Mouse (Mus musculus) CD4-positive, CD25-positive, alpha-beta regulatory T cell, adult 4 months (primary cell): ENCODE measurements around the gene Ubxn6. TPM values are rescaled to one million over a fixed set of nuclear protein-coding genes. Genes with fewer than 3 reads are reported as not detected.

Experiments used
- ATAC-seq: one replicate; pipeline ENCODE4 v1.8.0; 2017
- polyA plus RNA-seq, 2 experiments: library from polyadenylated mRNA; unstranded; fragments of 100-300 nt; shearing (Covaris generic); gene quantifications; one replicate each; pipeline ENCODE4 v1.2.1; 2017

Gene Ubxn6
- polyA plus RNA-seq, 2 experiments from 2014 or later: 35.0 to 41.5 TPM

GRCm38 (mm10) chr17:56054938-56055337 is 19.9 kb downstream of the Ubxn6 start:
- ATAC-seq: no peak

- no peak for ATAC-seq
Measured at GRCm38 (mm10) chr17:56051369-56051768, 23.5 kb downstream of the Ubxn6 start.

GRCm38 (mm10) chr17:56040857-56041163 is 34.0 kb downstream of the Ubxn6 start:
- no peak for ATAC-seq

- peak; percentile 72 for ATAC-seq
Measured at GRCm38 (mm10) chr17:56040030-56040856, 34.6 kb downstream of the Ubxn6 start, which contains the start of gene Chaf1a. TSS of gene Chaf1a (plus strand) at chr17:56040439.

- no peak for ATAC-seq
Measured at GRCm38 (mm10) chr17:56039345-56039744, 35.5 kb downstream of the Ubxn6 start.

- ATAC-seq: no peak
Measured at GRCm38 (mm10) chr17:56038583-56039261, 36.1 kb downstream of the Ubxn6 start.

GRCm38 (mm10) chr17:56036901-56037287 is 37.9 kb downstream of the Ubxn6 start:
- ATAC-seq: no peak

- peak; percentile 81 for ATAC-seq
Measured at GRCm38 (mm10) chr17:56036176-56036900, 38.5 kb downstream of the Ubxn6 start, which contains the start of gene Sh3gl1. TSS of gene Sh3gl1 (minus strand) at chr17:56036635.

GRCm38 (mm10) chr17:56035216-56035615 is 39.6 kb downstream of the Ubxn6 start:
- no peak for ATAC-seq

- ATAC-seq: no peak
Measured at GRCm38 (mm10) chr17:56034726-56035100, 40.1 kb downstream of the Ubxn6 start.

GRCm38 (mm10) chr17:56034040-56034725 is 40.6 kb downstream of the Ubxn6 start:
- peak; percentile 18 for ATAC-seq

GRCm38 (mm10) chr17:56032831-56033230 is 42.0 kb downstream of the Ubxn6 start:
- ATAC-seq: no peak

- no peak for ATAC-seq
Measured at GRCm38 (mm10) chr17:56032127-56032733, 42.6 kb downstream of the Ubxn6 start.

GRCm38 (mm10) chr17:56031431-56031830 is 43.4 kb downstream of the Ubxn6 start:
- ATAC-seq: no peak

GRCm38 (mm10) chr17:56030919-56031318 is 43.9 kb downstream of the Ubxn6 start:
- ATAC-seq: no peak

- ATAC-seq: no peak
Measured at GRCm38 (mm10) chr17:56030238-56030870, 44.5 kb downstream of the Ubxn6 start.

- ATAC-seq: no peak
Measured at GRCm38 (mm10) chr17:56027801-56028441, 46.9 kb downstream of the Ubxn6 start.

- ATAC-seq: no peak
Measured at GRCm38 (mm10) chr17:56026881-56027280, 47.9 kb downstream of the Ubxn6 start.

- ATAC-seq: no peak
Measured at GRCm38 (mm10) chr17:56026303-56026702, 48.5 kb downstream of the Ubxn6 start.

- no peak for ATAC-seq
Measured at GRCm38 (mm10) chr17:56024931-56025330, 49.9 kb downstream of the Ubxn6 start.

GRCm38 (mm10) chr17:56024476-56024875 is 50.4 kb downstream of the Ubxn6 start:
- ATAC-seq: no peak
